Mouse (Mus musculus) stomach, embryonic 15.5 days (tissue): ENCODE results near the gene Eipr1. TPM values are rescaled to one million over a fixed set of nuclear protein-coding genes. Genes with fewer than 3 reads are reported as not detected.

Experiments
- ATAC-seq: fragments of 200-750 bp; cut with Nextera tagmentation; 2 replicates; pipeline ENCODE4 v1.8.0; 2017; ENCODE audit warnings: low read depth, moderate number of reproducible peaks, moderate TSS enrichment; ENCODE audit not compliant: insufficient read depth, low FRiP score
- H3K27ac ChIP-seq: fragments of 300-500 bp; sonication (generic); 2 replicates; pipeline ENCODE4 v1.5.1; 2015; ENCODE audit warnings: mild to moderate bottlenecking, inconsistent platforms
- H3K27me3 ChIP-seq: fragments of 300-500 bp; sonication (generic); replicated peaks from 2 replicates; pipeline ENCODE4 v1.6.1; 2015; ENCODE audit warnings: inconsistent platforms
- H3K36me3 ChIP-seq: fragments of 300-500 bp; sonication (generic); 2 replicates; pipeline ENCODE4 v1.6.1; 2015; ENCODE audit warnings: inconsistent platforms
- H3K4me1 ChIP-seq: fragments of 300-500 bp; sonication (generic); 2 replicates; pipeline ENCODE4 v1.6.1; 2015; ENCODE audit warnings: inconsistent platforms
- H3K4me2 ChIP-seq: fragments of 300-500 bp; sonication (generic); 2 replicates; pipeline ENCODE4 v1.6.1; 2015; ENCODE audit warnings: mild to moderate bottlenecking, inconsistent platforms
- H3K4me3 ChIP-seq: fragments of 300-500 bp; sonication (generic); replicated peaks from 2 replicates; pipeline ENCODE4 v1.5.1; 2015; ENCODE audit warnings: inconsistent platforms
- H3K9ac ChIP-seq: fragments of 300-500 bp; sonication (generic); 2 replicates; pipeline ENCODE4 v1.6.1; 2015; ENCODE audit warnings: inconsistent platforms
- H3K9me3 ChIP-seq: fragments of 300-500 bp; sonication (generic); 2 replicates; pipeline ENCODE4 v1.6.1; 2016; ENCODE audit warnings: inconsistent platforms
- WGBS: fragments of 180-500 bp; shearing (Covaris S2); methylation state at CpG from one replicate; pipeline ENCODE4 v1.1.7; 2015; 5-methylcytosine and 5-hydroxymethylcytosine counted together
- polyA plus RNA-seq: library from polyadenylated mRNA; unstranded; fragments of >200 nt; fragmentation: Nextera tagmentation; extraction: Ambion mirVana; gene quantifications from 2 replicates; pipeline ENCODE4 v1.2.1, GENCODE M21; 2015

The Eipr1 gene
- polyA plus RNA-seq, 1 experiment from 2014 or later: 29.7 TPM

GRCm38 (mm10) chr12:28831066-28831733, 79.6 kb downstream of the Eipr1 start:
- Histone ChIP-seq H3K36me3 (no peaks in the 10 kb centered on the region), H3K9me3 (no peaks in the 10 kb centered on the region), H3K4me3 (no peak overlapping the region), H3K4me2 (no peak overlapping the region), H3K27me3 (no peaks in the 10 kb centered on the region), H3K9ac (no peak overlapping the region), H3K27ac (no peak overlapping the region), H3K4me1 (no peaks in the 10 kb centered on the region)
- WGBS: 39% methylated on average over 7 of the region's 7 CpGs
- no peak for ATAC-seq

- 51% methylated on average over 6 of the region's 6 CpGs for WGBS
- no peaks in the 10 kb centered on the region for H3K9me3 ChIP-seq
These were observed 82.7 kb downstream of the Eipr1 start for GRCm38 (mm10) chr12:28834266-28834665.

GRCm38 (mm10) chr12:28835683-28836082, 84.1 kb downstream of the Eipr1 start:
- no peak overlapping the region for H3K4me3 ChIP-seq
- H3K27ac ChIP-seq: no peak overlapping the region
- 93% methylated on average over 3 of the region's 3 CpGs for WGBS
- no peaks in the 10 kb centered on the region for H3K27me3 ChIP-seq
- no peaks in the 10 kb centered on the region for H3K9me3 ChIP-seq
- H3K4me2 ChIP-seq: no peak overlapping the region
- no peak for ATAC-seq
- no peaks in the 10 kb centered on the region for H3K4me1 ChIP-seq
- H3K36me3 ChIP-seq: no peaks in the 10 kb centered on the region
- H3K9ac ChIP-seq: no peak overlapping the region

More at GRCm38 (mm10) chr12:28834266-28834665, 82.7 kb downstream of the Eipr1 start:
- no peak for ATAC-seq
- Histone ChIP-seq H3K4me3 (no peak overlapping the region), H3K27ac (no peak overlapping the region), H3K27me3 (no peaks in the 10 kb centered on the region), H3K4me2 (no peak overlapping the region), H3K9ac (no peak overlapping the region), H3K36me3 (no peaks in the 10 kb centered on the region), H3K4me1 (no peaks in the 10 kb centered on the region)

GRCm38 (mm10) chr12:28838268-28838667, 86.7 kb downstream of the Eipr1 start:
- H3K36me3 ChIP-seq: no peaks in the 10 kb centered on the region

GRCm38 (mm10) chr12:28838971-28839370, 87.4 kb downstream of the Eipr1 start:
- no peak overlapping the region for H3K27ac ChIP-seq
- no peaks in the 10 kb centered on the region for H3K27me3 ChIP-seq
- no peaks in the 10 kb centered on the region for H3K4me1 ChIP-seq
- no peak overlapping the region for H3K9ac ChIP-seq
- H3K36me3 ChIP-seq: no peaks in the 10 kb centered on the region
- no peak for ATAC-seq
- no peaks in the 10 kb centered on the region for H3K9me3 ChIP-seq
- WGBS: 63% methylated on average over 7 of the region's 7 CpGs
- H3K4me3 ChIP-seq: no peak overlapping the region
- H3K4me2 ChIP-seq: no peak overlapping the region

More at GRCm38 (mm10) chr12:28838268-28838667, 86.7 kb downstream of the Eipr1 start:
- ATAC-seq: no peak
- Histone ChIP-seq H3K27ac (no peak overlapping the region), H3K4me1 (no peaks in the 10 kb centered on the region), H3K4me3 (no peak overlapping the region), H3K4me2 (no peak overlapping the region), H3K9me3 (no peaks in the 10 kb centered on the region), H3K9ac (no peak overlapping the region), H3K27me3 (no peaks in the 10 kb centered on the region)
- 69% methylated on average over 4 of the region's 4 CpGs for WGBS

- WGBS: 82% methylated on average over 5 of the region's 5 CpGs
- H3K4me2 ChIP-seq: no peak overlapping the region
- no peaks in the 10 kb centered on the region for H3K36me3 ChIP-seq
- no peaks in the 10 kb centered on the region for H3K27me3 ChIP-seq
- no peak overlapping the region for H3K9ac ChIP-seq
- ATAC-seq: no peak
- no peak overlapping the region for H3K4me3 ChIP-seq
- no peak overlapping the region for H3K27ac ChIP-seq
- no peaks in the 10 kb centered on the region for H3K4me1 ChIP-seq
- H3K9me3 ChIP-seq: no peaks in the 10 kb centered on the region
These were observed 89.6 kb downstream of the Eipr1 start for GRCm38 (mm10) chr12:28841179-28841698.

- Histone ChIP-seq H3K9me3 (no peaks in the 10 kb centered on the region), H3K27ac (no peak overlapping the region), H3K4me3 (no peak overlapping the region), H3K27me3 (no peaks in the 10 kb centered on the region), H3K36me3 (no peaks in the 10 kb centered on the region), H3K4me2 (no peak overlapping the region), H3K4me1 (no peaks in the 10 kb centered on the region), H3K9ac (no peak overlapping the region)
- 78% methylated on average over 8 of the region's 8 CpGs for WGBS
- no peak for ATAC-seq
These were observed 94.2 kb downstream of the Eipr1 start for GRCm38 (mm10) chr12:28845811-28846210.

GRCm38 (mm10) chr12:28847401-28847800, 95.8 kb downstream of the Eipr1 start:
- H3K4me1 ChIP-seq: no peaks in the 10 kb centered on the region
- H3K4me2 ChIP-seq: no peak overlapping the region
- H3K27ac ChIP-seq: no peak overlapping the region
- WGBS: 66% methylated on average over 6 of the region's 6 CpGs
- no peak overlapping the region for H3K9ac ChIP-seq
- ATAC-seq: no peak
- H3K36me3 ChIP-seq: no peaks in the 10 kb centered on the region
- no peaks in the 10 kb centered on the region for H3K27me3 ChIP-seq
- H3K9me3 ChIP-seq: no peaks in the 10 kb centered on the region
- H3K4me3 ChIP-seq: no peak overlapping the region

- WGBS: 68% methylated on average over 18 of the region's 18 CpGs
- H3K4me3 ChIP-seq: no peak overlapping the region
- H3K4me2 ChIP-seq: no peak overlapping the region
- no peak for ATAC-seq
- H3K9me3 ChIP-seq: no peaks in the 10 kb centered on the region
- no peaks in the 10 kb centered on the region for H3K27me3 ChIP-seq
- no peaks in the 10 kb centered on the region for H3K4me1 ChIP-seq
- no peak overlapping the region for H3K27ac ChIP-seq
- no peak overlapping the region for H3K9ac ChIP-seq
- no peaks in the 10 kb centered on the region for H3K36me3 ChIP-seq
These were observed 97.4 kb downstream of the Eipr1 start for GRCm38 (mm10) chr12:28848726-28849612.

- no peak overlapping the region for H3K4me3 ChIP-seq
- H3K27me3 ChIP-seq: no peaks in the 10 kb centered on the region
- H3K9me3 ChIP-seq: no peaks in the 10 kb centered on the region
- H3K9ac ChIP-seq: no peak overlapping the region
- ATAC-seq: no peak
- H3K27ac ChIP-seq: no peak overlapping the region
- H3K4me1 ChIP-seq: peaks cover 3% of the 10 kb centered on the region; the same call in 1 of the 2 replicates
- H3K4me2 ChIP-seq: no peak overlapping the region
- peaks cover 4% of the 10 kb centered on the region; the same call in 1 of the 2 replicates for H3K36me3 ChIP-seq
- WGBS: 69% methylated on average over 11 of the region's 11 CpGs
These were observed 108.1 kb downstream of the Eipr1 start for GRCm38 (mm10) chr12:28859495-28860263.

GRCm38 (mm10) chr12:28860264-28860560, 108.6 kb downstream of the Eipr1 start:
- no peak overlapping the region for H3K27ac ChIP-seq
- H3K4me1 ChIP-seq: peaks cover 3% of the 10 kb centered on the region; the same call in 1 of the 2 replicates
- no peak overlapping the region for H3K4me2 ChIP-seq
- WGBS: 67% methylated on average over 5 of the region's 5 CpGs
- no peak overlapping the region for H3K4me3 ChIP-seq
- no peak overlapping the region for H3K9ac ChIP-seq
- H3K27me3 ChIP-seq: no peaks in the 10 kb centered on the region
- no peaks in the 10 kb centered on the region for H3K9me3 ChIP-seq
- no peak for ATAC-seq
- H3K36me3 ChIP-seq: no peaks in the 10 kb centered on the region
